Mouse (Mus musculus) gastrocnemius, postnatal 25 days (tissue): ENCODE data around the gene Olfr731. TPM values are rescaled to one million over a fixed set of nuclear protein-coding genes. Genes with fewer than 3 reads are reported as not detected.

Experiments
- DNase-seq: peaks from one replicate; pipeline ENCODE4 v3.0.0; 2022
- long read RNA-seq, 2 experiments: library from polyadenylated mRNA; stranded (forward); transcript quantifications; one replicate each; pipeline ENCODE4 v2.0.0; 2021
- total RNA-seq, 2 experiments: library from RNA; stranded (reverse); gene quantifications; 1 replicate in 1 of 2; 2 replicates in 1 of 2; pipeline ENCODE4 v1.2.3; 2021

The Olfr731 gene
- not detected for total RNA-seq
- long read RNA-seq, experiment 1, result 0 reads
- long read RNA-seq, experiment 2, result 0 reads

GRCm38 (mm10) chr14:50241766-50242165, at the start of gene Olfr731:
Gene Olfr731 (minus strand): TSS chr14:50241866.
- DNase-seq, result no peak

- DNase-seq, result no peak
These were observed 42.4 kb upstream of the Olfr731 start, which contains the start of gene Olfr732 for GRCm38 (mm10) chr14:50284106-50284505. Gene Olfr732 (minus strand): TSS chr14:50284206.

- no peak for DNase-seq
These were observed 53.6 kb downstream of the Olfr731 start, which contains the start of gene Olfr730 for GRCm38 (mm10) chr14:50188098-50188497. Gene Olfr730 (minus strand): TSS chr14:50188198.

Other genes with a start within 250 kb of the Olfr731 start
- not detected for gene Olfr725, start 201.5 kb downstream of the Olfr731 start, total RNA-seq
- not detected for gene Olfr726, start 150.9 kb downstream of the Olfr731 start, total RNA-seq
- gene Olfr727, start 118.7 kb downstream of the Olfr731 start, total RNA-seq, result not detected
- not detected for gene Olfr728, start 99.2 kb downstream of the Olfr731 start, total RNA-seq
- gene Olfr729, start 89.0 kb downstream of the Olfr731 start, total RNA-seq, result not detected
- gene Olfr730, start 53.7 kb downstream of the Olfr731 start, total RNA-seq, result not detected
- not detected for gene Olfr732, start 42.3 kb upstream of the Olfr731 start, total RNA-seq
- not detected for gene Olfr733, start 59.7 kb upstream of the Olfr731 start, total RNA-seq
- gene Olfr734, start 84.9 kb upstream of the Olfr731 start, total RNA-seq, result not detected
- gene Olfr735, start 107.0 kb upstream of the Olfr731 start, total RNA-seq, result not detected
- gene Tlr11, start 116.0 kb upstream of the Olfr731 start, total RNA-seq, result not detected
- gene Olfr736, start 139.3 kb upstream of the Olfr731 start, total RNA-seq, result not detected
- gene Olfr738, start 165.7 kb upstream of the Olfr731 start, total RNA-seq, result not detected
- gene Olfr739, start 176.8 kb upstream of the Olfr731 start, total RNA-seq, result not detected
- gene Olfr740, start 203.7 kb upstream of the Olfr731 start, total RNA-seq, result not detected
- gene Olfr741, start 230.9 kb upstream of the Olfr731 start, total RNA-seq, result not detected